Mouse (Mus musculus): ENCODE measurements around the gene Pon3. TPM values are rescaled to one million over a fixed set of nuclear protein-coding genes. Genes with fewer than 3 reads are reported as not detected.

Pon3 gene
- total and polyA plus RNA-seq, 2 experiments from 2014 or later = 0.99 to 3.0 TPM

DNA sequence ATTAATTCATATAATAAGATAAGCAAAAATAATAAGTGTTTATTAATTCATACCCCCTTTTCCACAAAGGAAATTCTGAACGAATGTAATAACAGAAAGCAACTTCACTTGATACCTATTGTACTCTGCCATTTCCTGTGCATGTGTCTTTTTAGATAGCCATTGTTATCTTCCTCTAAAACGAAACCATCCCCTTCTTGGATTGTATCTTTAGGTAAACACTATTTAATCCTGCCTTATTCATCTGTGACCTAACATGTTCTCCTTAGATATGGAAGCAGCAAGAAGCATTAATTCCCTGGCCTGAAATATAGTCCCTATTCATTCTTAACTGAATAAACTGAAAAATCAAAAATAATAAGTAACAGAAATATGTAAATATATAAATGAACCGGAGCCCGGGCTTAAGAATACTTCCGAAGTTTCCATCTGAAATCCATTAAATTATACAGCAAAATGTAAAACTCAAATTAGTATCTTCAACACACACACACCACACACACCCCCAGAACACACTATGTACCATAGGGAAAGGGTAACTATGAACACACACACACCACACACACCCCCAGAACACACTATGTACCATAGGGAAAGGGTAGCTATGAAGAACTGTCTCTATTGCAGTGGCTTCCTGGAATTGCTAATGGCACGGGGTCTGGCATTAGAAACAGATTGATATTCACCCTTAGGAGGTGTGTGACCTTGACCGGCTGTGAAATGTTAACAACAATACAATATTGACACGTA, 7.3 kb upstream of the Pon3 start:
- Histone ChIP-seq H3K4me2 (ENCODE audit: low read depth, low read length, poor library complexity, severe bottlenecking) (no peak overlapping the region), H3K9me3 (ENCODE audit: low read length) (no peaks in the 10 kb centered on the region), H3K4me1 (ENCODE audit: insufficient read depth, low read length) (no peaks in the 10 kb centered on the region), H3K27me3 (ENCODE audit: insufficient read depth, low read length) (no peaks in the 10 kb centered on the region), H3K36me3 (ENCODE audit: insufficient read depth, low read length) (no peaks in the 10 kb centered on the region), H3K27ac (ENCODE audit: low read depth, low read length) (no peak overlapping the region), H3K4me3 (ENCODE audit: low read depth, low read length) (no peak overlapping the region), H3K9ac (replicated peaks; ENCODE audit: low read length, poor library complexity, severe bottlenecking) (no peak overlapping the region)
- 80% methylated on average over 8 of the region's 8 CpGs for WGBS
- ATAC-seq (ENCODE audit: low FRiP score) = no peak
- DNase-seq (ENCODE audit: low spot score) = no peak
- TF ChIP-seq CTCF (IDR thresholded peaks at IDR 0.05) = no peak

DNA sequence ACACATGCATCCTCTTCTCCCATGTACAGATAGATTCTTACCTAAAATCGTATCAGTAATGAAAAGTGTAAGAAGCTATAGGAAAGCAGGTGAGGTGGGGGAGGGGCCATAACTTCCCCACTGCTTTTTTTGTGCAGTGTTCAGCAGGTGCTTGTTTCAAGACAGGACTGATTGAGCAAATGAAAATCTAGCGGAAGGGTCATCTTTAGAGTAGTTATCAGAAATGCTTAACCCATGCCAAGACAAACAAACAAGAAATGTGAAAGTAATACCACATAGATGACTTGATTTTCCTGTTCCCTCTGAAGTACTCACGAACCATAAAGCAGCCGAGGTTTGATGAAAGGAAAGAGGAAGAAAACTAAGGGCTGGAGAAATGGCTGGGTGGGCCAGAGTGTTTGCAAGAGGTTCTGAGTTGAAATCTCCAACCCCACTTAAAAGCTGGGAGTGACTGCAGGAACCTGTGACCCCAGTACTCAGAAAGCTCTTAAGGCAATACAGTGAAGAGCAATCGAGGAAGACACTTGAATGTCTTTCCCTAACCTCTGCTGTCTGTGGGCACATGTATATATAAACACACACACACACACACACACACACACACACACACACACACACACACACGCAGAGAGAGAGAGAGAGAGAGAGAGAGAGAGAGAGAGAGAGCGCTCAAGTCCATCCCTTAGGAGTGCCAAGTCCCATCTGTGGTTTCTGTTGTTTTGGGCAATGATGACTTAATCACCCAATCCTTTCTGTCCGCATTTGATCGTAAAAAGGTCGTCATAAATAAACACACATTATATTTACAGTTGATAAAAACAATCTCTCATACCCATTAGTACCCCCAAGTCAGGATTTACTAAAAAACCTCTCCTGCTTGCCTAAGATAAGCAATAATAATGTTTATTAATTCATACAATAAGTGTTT, 6.5 kb upstream of the Pon3 start:
- ATAC-seq (ENCODE audit: low FRiP score) (no peak), DNase-seq (ENCODE audit: low spot score) (no peak)
- Histone ChIP-seq H3K4me2 (ENCODE audit: low read depth, low read length, poor library complexity, severe bottlenecking) (no peak overlapping the region), H3K4me1 (ENCODE audit: insufficient read depth, low read length) (no peaks in the 10 kb centered on the region), H3K27ac (ENCODE audit: low read depth, low read length) (no peak overlapping the region), H3K9me3 (ENCODE audit: low read length) (no peaks in the 10 kb centered on the region), H3K36me3 (ENCODE audit: insufficient read depth, low read length) (no peaks in the 10 kb centered on the region), H3K9ac (replicated peaks; ENCODE audit: low read length, poor library complexity, severe bottlenecking) (no peak overlapping the region), H3K27me3 (ENCODE audit: insufficient read depth, low read length) (no peaks in the 10 kb centered on the region), H3K4me3 (ENCODE audit: low read depth, low read length) (no peak overlapping the region)
- 80% methylated on average over 9 of the region's 10 CpGs for WGBS
- TF ChIP-seq CTCF (IDR thresholded peaks at IDR 0.05) = no peak

DNA sequence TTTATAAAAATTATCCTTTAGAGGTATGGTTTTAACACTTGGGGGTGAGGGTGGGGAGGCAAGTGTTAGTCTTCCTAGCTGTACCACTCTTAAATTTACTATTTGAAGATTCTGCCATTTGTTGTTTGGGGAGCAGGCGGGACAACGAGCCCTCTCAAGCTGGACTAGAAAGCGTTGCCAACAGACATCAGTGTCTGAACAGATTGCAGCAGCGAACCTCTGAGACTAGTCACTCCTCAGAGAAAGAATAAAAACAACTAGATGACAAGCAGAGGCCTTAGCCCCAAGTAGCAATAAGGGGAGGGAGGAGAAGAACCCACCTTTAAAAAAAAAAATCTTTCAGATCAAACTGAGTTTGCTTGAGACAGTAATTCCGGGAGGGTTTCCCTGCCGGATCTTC, 795 bp downstream of the Pon3 start:
- H3K36me3 ChIP-seq (ENCODE audit: insufficient read depth, low read length) = no peaks in the 10 kb centered on the region
- no peaks in the 10 kb centered on the region for H3K4me1 ChIP-seq (ENCODE audit: insufficient read depth, low read length)
- WGBS = 74% methylated on average over 6 of the region's 6 CpGs
- H3K9ac ChIP-seq (replicated peaks; ENCODE audit: low read length, poor library complexity, severe bottlenecking) = no peak overlapping the region
- no peak for ATAC-seq (ENCODE audit: low FRiP score)
- peak overlapping the region; percentile 17; the same call in 1 of the 2 replicates for H3K4me3 ChIP-seq (ENCODE audit: low read depth, low read length)
- DNase-seq (ENCODE audit: low spot score) = peak; percentile 10
- H3K27me3 ChIP-seq (ENCODE audit: insufficient read depth, low read length) = no peaks in the 10 kb centered on the region
- H3K4me2 ChIP-seq (ENCODE audit: low read depth, low read length, poor library complexity, severe bottlenecking) = peak overlapping the region; percentile 35; the same call in 1 of the 2 replicates
- H3K27ac ChIP-seq (ENCODE audit: low read depth, low read length) = no peak overlapping the region
- H3K9me3 ChIP-seq (ENCODE audit: low read length) = no peaks in the 10 kb centered on the region
- TF ChIP-seq CTCF (IDR thresholded peaks at IDR 0.05) = no peak

DNA sequence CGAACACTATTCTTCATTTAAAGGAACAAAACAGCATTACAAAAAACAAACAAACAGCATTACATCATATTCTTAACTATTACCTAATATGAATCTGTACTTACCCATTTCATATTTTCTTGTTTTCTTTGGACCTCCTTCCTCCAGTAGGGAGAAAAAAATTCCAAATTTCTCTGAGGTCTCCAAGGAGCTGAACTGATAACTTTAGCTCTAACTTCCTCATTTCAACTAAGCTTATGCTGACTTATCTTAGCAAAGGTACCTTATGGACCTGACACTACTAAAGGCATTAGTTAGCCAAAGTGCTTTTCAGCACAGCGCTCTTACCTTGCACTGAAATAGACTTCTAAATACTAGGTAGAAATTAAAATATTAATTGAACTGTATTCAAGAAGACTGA, 1.2 kb downstream of the Pon3 start:
- ATAC-seq (ENCODE audit: low FRiP score) (no peak), DNase-seq (ENCODE audit: low spot score) (no peak)
- Histone ChIP-seq H3K9me3 (ENCODE audit: low read length) (no peaks in the 10 kb centered on the region), H3K27ac (ENCODE audit: low read depth, low read length) (no peak overlapping the region), H3K4me3 (ENCODE audit: low read depth, low read length) (no peak overlapping the region), H3K4me2 (ENCODE audit: low read depth, low read length, poor library complexity, severe bottlenecking) (no peak overlapping the region), H3K9ac (replicated peaks; ENCODE audit: low read length, poor library complexity, severe bottlenecking) (no peak overlapping the region), H3K27me3 (ENCODE audit: insufficient read depth, low read length) (no peaks in the 10 kb centered on the region), H3K36me3 (ENCODE audit: insufficient read depth, low read length) (no peaks in the 10 kb centered on the region), H3K4me1 (ENCODE audit: insufficient read depth, low read length) (no peaks in the 10 kb centered on the region)
- no peak for TF ChIP-seq CTCF (IDR thresholded peaks at IDR 0.05)
- 95% methylated on average over 2 of the region's 2 CpGs for WGBS

DNA sequence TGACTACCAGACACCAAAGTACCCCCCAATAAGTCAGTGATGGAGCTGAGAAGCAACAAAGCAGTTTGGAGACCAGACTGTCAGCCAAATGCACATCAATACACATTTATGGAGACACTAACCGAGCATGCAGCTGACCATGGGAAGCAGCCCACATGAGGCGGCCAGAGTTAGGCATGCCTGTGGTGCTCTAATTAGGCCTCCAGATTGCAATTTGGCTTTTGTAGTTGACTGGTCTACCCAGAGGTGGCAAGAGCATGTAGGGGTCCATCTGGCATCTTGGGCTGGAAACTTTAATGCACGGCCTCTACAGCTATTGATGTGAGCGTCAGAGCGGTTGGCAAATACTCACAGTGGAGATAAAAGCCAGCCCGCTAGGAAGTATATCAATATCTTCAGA, 10.2 kb downstream of the Pon3 start:
- Histone ChIP-seq H3K4me2 (ENCODE audit: low read depth, low read length, poor library complexity, severe bottlenecking) (no peak overlapping the region), H3K4me3 (ENCODE audit: low read depth, low read length) (no peak overlapping the region), H3K27me3 (ENCODE audit: insufficient read depth, low read length) (no peaks in the 10 kb centered on the region), H3K27ac (ENCODE audit: low read depth, low read length) (no peak overlapping the region), H3K9me3 (ENCODE audit: low read length) (no peaks in the 10 kb centered on the region), H3K36me3 (ENCODE audit: insufficient read depth, low read length) (no peaks in the 10 kb centered on the region), H3K9ac (replicated peaks; ENCODE audit: low read length, poor library complexity, severe bottlenecking) (no peak overlapping the region), H3K4me1 (ENCODE audit: insufficient read depth, low read length) (no peaks in the 10 kb centered on the region)
- no peak for TF ChIP-seq CTCF (IDR thresholded peaks at IDR 0.05)
- ATAC-seq (ENCODE audit: low FRiP score) = peak; percentile 16; the same call in 1 of the 2 replicates
- peak; percentile 39 for DNase-seq (ENCODE audit: low spot score)
- WGBS = 89% methylated on average over 6 of the region's 6 CpGs

DNA sequence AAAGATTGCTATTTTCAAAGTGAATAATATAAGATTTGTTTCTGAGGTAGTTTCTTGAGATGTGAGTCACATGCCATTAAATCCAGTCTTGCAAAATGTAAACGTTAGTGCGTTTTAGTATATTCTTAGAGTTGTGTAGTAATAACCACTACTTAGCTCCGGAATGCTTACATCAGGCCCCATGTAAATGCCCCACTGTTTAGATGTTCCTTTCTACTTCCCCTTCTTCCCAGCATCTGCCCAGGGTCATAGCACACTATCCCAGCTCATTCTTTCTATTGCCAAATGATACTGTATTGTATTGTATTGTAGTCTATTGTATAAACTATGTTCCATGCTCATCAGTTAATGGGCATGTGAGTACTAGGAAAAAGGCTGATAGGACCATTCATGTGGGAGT, 17.3 kb downstream of the Pon3 start:
- DNase-seq (ENCODE audit: low spot score) = no peak
- H3K36me3 ChIP-seq (ENCODE audit: insufficient read depth, low read length) = no peaks in the 10 kb centered on the region
- TF ChIP-seq CTCF (IDR thresholded peaks at IDR 0.05) = no peak
- 96% methylated on average over 3 of the region's 3 CpGs for WGBS
- H3K9ac ChIP-seq (replicated peaks; ENCODE audit: low read length, poor library complexity, severe bottlenecking) = no peak overlapping the region
- no peaks in the 10 kb centered on the region for H3K9me3 ChIP-seq (ENCODE audit: low read length)
- no peak for ATAC-seq (ENCODE audit: low FRiP score)
- no peak overlapping the region for H3K4me2 ChIP-seq (ENCODE audit: low read depth, low read length, poor library complexity, severe bottlenecking)
- no peak overlapping the region for H3K4me3 ChIP-seq (ENCODE audit: low read depth, low read length)
- no peaks in the 10 kb centered on the region for H3K27me3 ChIP-seq (ENCODE audit: insufficient read depth, low read length)
- no peaks in the 10 kb centered on the region for H3K4me1 ChIP-seq (ENCODE audit: insufficient read depth, low read length)
- no peak overlapping the region for H3K27ac ChIP-seq (ENCODE audit: low read depth, low read length)
